In the genomic region with DNA sequence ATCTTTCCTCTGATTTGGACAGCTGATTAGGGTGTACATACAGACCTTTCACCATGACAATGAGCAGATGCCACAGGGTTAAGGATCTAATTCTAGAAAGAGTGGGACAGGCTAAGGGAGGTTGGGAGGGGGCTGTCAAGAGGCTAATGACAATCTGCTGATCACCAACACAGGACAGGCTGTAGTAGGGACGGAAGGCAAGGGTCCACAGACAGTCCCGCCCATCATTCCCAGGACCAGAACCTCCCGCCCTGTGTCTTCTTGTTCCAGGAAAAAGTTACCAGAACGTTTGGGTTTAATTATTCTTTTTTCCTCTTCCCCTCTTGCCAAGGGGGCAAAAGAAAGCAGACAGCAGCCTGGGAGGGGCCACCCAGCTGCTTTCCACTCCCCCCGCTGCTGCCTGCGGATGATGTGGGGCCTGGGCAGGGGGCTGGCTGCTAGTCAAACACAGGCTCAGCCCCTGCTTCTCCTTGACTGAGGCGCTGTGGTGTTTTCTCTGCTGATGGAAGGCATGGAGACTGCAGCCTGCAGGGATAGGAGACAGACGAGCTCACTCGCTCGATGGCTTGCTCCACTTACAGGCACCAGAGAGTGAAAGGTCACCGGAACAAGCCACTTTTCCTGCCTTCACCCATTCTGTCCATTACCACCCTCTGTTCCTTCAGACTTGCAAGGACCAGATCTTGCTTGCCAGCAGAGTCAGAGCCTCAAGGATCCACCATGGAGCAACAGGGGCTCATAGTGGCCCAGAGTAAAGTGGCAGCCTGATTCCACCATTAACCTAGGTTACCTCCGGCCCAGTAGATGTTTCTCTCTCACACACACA, we compare ENCODE assay signal across 10 mouse cellular contexts. TPM values are rescaled to one million over a fixed set of nuclear protein-coding genes. Genes with fewer than 3 reads are reported as not detected.
A peak's percentile ranks its signal among the peaks of the same experiment; 100 is the strongest.
DNase-seq lines count a peak whose midpoint lies in the region; ATAC-seq and TF ChIP-seq lines count a peak whose summit lies in the region.
"Had no signal": no experiment of that assay in that cellular context is flagged by ENCODE, and none has a peak within 500 bp of the region (broad histone marks: within the 10 kb centered on the region; RNA-seq: fewer than 3 reads in every experiment).

No protein-coding gene starts in this region.

- no peak overlapping the region for H3K4me3 ChIP-seq in forebrain, embryonic 10.5 days
- H3K4me3 ChIP-seq in forebrain, embryonic 15.5 days, result no peak overlapping the region
- no peak overlapping the region for H3K4me3 ChIP-seq in small intestine, adult 2 months (ENCODE audit: low read depth, low read length)
- H3K4me3 ChIP-seq: liver, embryonic 15.5 days had no signal

- peak overlapping the region; percentile 62; the same call in 1 of the 2 replicates for H3K27ac ChIP-seq in forebrain, embryonic 10.5 days
- H3K27ac ChIP-seq in forebrain, embryonic 15.5 days (replicated peaks), result no peak overlapping the region
- peak overlapping the region; percentile 22; the same call in 1 of the 2 replicates for H3K27ac ChIP-seq in small intestine, adult 2 months (ENCODE audit: insufficient read depth, low read depth, low read length)

- no peak overlapping the region for H3K9ac ChIP-seq in forebrain, embryonic 15.5 days (replicated peaks)
- H3K9ac ChIP-seq: liver, embryonic 15.5 days had no signal

- H3K9me3 ChIP-seq in forebrain, embryonic 10.5 days, result no peaks in the 10 kb centered on the region
- no peaks in the 10 kb centered on the region for H3K9me3 ChIP-seq in forebrain, embryonic 15.5 days
- H3K9me3 ChIP-seq: liver, embryonic 15.5 days had no signal

- no peak overlapping the region for H3K4me2 ChIP-seq in forebrain, embryonic 15.5 days (replicated peaks)
- H3K4me2 ChIP-seq: liver, embryonic 15.5 days had no signal

- DNase-seq in forebrain, embryonic 10.5 days (ENCODE audit: extremely low spot score, low spot score), result no peak
- DNase-seq in kidney, postnatal 4 days, result peak; percentile 34 to 47
- DNase-seq in kidney, postnatal 36 days, result no peak
- DNase-seq in heart, postnatal 4 days, result peak; percentile 54
- no peak for DNase-seq in urinary bladder, postnatal 25 days (ENCODE audit: low spot score)
- DNase-seq in layer of hippocampus, adult 9-10 months (ENCODE audit: low spot score), result no peak

- no peak for TF ChIP-seq CTCF in small intestine, adult 2 months (IDR thresholded peaks at IDR 0.05; ENCODE audit: extremely low read depth, insufficient read length, insufficient replicate concordance, low read depth, low read length)

- H3K27me3 ChIP-seq in forebrain, embryonic 10.5 days (ENCODE audit: poor library complexity, severe bottlenecking), result peaks cover 95% of the 10 kb centered on the region
- H3K27me3 ChIP-seq in forebrain, embryonic 15.5 days, result no peaks in the 10 kb centered on the region
- H3K27me3 ChIP-seq in small intestine, adult 2 months (ENCODE audit: control insufficient read depth, insufficient read depth, low read length), result no peaks in the 10 kb centered on the region
- H3K27me3 ChIP-seq: liver, embryonic 15.5 days had no signal

- no peak for TF ChIP-seq POLR2A in small intestine, adult 2 months (IDR thresholded peaks at IDR 0.05; ENCODE audit: low read depth, low read length)

- no peak for ATAC-seq in forebrain, embryonic 15.5 days (replicated peaks)

- no peaks in the 10 kb centered on the region for H3K36me3 ChIP-seq in forebrain, embryonic 10.5 days (replicated peaks)
- no peaks in the 10 kb centered on the region for H3K36me3 ChIP-seq in forebrain, embryonic 15.5 days
- H3K36me3 ChIP-seq in small intestine, adult 2 months (ENCODE audit: control insufficient read depth, insufficient read depth, low read length), result no peaks in the 10 kb centered on the region
- H3K36me3 ChIP-seq: liver, embryonic 15.5 days had no signal

- 66% methylated on average over 12 of the region's 12 CpGs for WGBS in forebrain, embryonic 10.5 days
- WGBS in forebrain, embryonic 15.5 days, result 64% methylated on average over 12 of the region's 12 CpGs
- 70% methylated on average over 12 of the region's 12 CpGs for WGBS in small intestine, adult 2 months

- peaks cover 8% of the 10 kb centered on the region for H3K4me1 ChIP-seq in forebrain, embryonic 10.5 days
- H3K4me1 ChIP-seq in forebrain, embryonic 15.5 days, result no peaks in the 10 kb centered on the region
- H3K4me1 ChIP-seq in small intestine, adult 2 months (ENCODE audit: control insufficient read depth, insufficient read depth, insufficient read length, low read length), result peaks cover 4% of the 10 kb centered on the region; the same call in 1 of the 2 replicates

RNA-seq across cellular contexts. Expression of a gene that starts 8.8 kb away (rescaled TPM):
- 10.3 and 12.3 TPM in 2 replicates for polyA plus RNA-seq in forebrain, embryonic 10.5 days (2016; fragmentation: Nextera tagmentation; extraction: Ambion mirVana)
- 12.8 and 13.4 TPM in 2 replicates for polyA plus RNA-seq in forebrain, embryonic 15.5 days (2015; fragmentation: Nextera tagmentation; extraction: Ambion mirVana)
- total RNA-seq in heart, postnatal 4 days (2021), result 100 to 1,000 TPM; 286 to 313 TPM
- 121 and 168 TPM in 2 replicates for polyA plus RNA-seq in small intestine, adult 2 months (2012; rRNA removed)

RNA-seq across cellular contexts. Expression of a gene that starts 15.7 kb away (rescaled TPM):
- 87.8 and 88.7 TPM in 2 replicates for polyA plus RNA-seq in forebrain, embryonic 10.5 days (2016; fragmentation: Nextera tagmentation; extraction: Ambion mirVana)
- polyA plus RNA-seq in forebrain, embryonic 15.5 days (2015; fragmentation: Nextera tagmentation; extraction: Ambion mirVana), result 58.0 and 61.1 TPM in 2 replicates
- total RNA-seq in heart, postnatal 4 days (2021), result 10 to 100 TPM; 27.4 to 27.7 TPM
- polyA plus RNA-seq in small intestine, adult 2 months (2012; rRNA removed), result 5.1 and 9.3 TPM in 2 replicates

RNA-seq across cellular contexts. Expression of a gene that starts 28.3 kb away (rescaled TPM):
- polyA plus RNA-seq in forebrain, embryonic 10.5 days (2016; fragmentation: Nextera tagmentation; extraction: Ambion mirVana), result 0.06 and 0.10 TPM in 2 replicates
- 3.7 and 4.4 TPM in 2 replicates for polyA plus RNA-seq in forebrain, embryonic 15.5 days (2015; fragmentation: Nextera tagmentation; extraction: Ambion mirVana)
- under 1 TPM; 0.12 to 0.32 TPM for total RNA-seq in heart, postnatal 4 days (2021)
- 0.06 and 0.20 TPM in 2 replicates for polyA plus RNA-seq in small intestine, adult 2 months (2012; rRNA removed)

RNA-seq across cellular contexts. Expression of a gene that starts 39.4 kb away (rescaled TPM):
- polyA plus RNA-seq in forebrain, embryonic 10.5 days (2016; fragmentation: Nextera tagmentation; extraction: Ambion mirVana), result not detected in 2 replicates
- polyA plus RNA-seq in forebrain, embryonic 15.5 days (2015; fragmentation: Nextera tagmentation; extraction: Ambion mirVana), result not detected in 2 replicates
- total RNA-seq in heart, postnatal 4 days (2021), result not detected
- polyA plus RNA-seq in small intestine, adult 2 months (2012; rRNA removed), result 2.4 and 5.4 TPM in 2 replicates
- polyA plus RNA-seq: frontal cortex, adult 2 months; liver, embryonic 15.5 days had no signal

Comparison
In these comparisons a context has a peak if more than half of its experiments do, and no peak if none do; other contexts are left out.
1. DNase-seq: peak in kidney, postnatal 4 days (2 of 2) and heart, postnatal 4 days (single experiment); none in forebrain, embryonic 10.5 days (single experiment), kidney, postnatal 36 days (0 of 2), urinary bladder, postnatal 25 days (single experiment) and layer of hippocampus, adult 9-10 months (single experiment).